Mouse (Mus musculus): Measurements from ENCODE around the gene Aars2.

The Aars2 gene

GRCm38 (mm10) chr17:45487216-45487615, 19.4 kb upstream of the Aars2 start:
- Histone ChIP-seq H3K27me3 (ENCODE audit: control insufficient read depth, insufficient read depth, low read length, poor library complexity, severe bottlenecking) (no peaks in the 10 kb centered on the region), H3K36me3 (ENCODE audit: control insufficient read depth, insufficient read depth, low read length, poor library complexity, severe bottlenecking) (no peaks in the 10 kb centered on the region)
- no peak for DNase-seq (ENCODE audit: low read depth, low spot score)

GRCm38 (mm10) chr17:45488321-45489254, 18.1 kb upstream of the Aars2 start:
- Histone ChIP-seq H3K36me3 (ENCODE audit: control insufficient read depth, insufficient read depth, low read length, poor library complexity, severe bottlenecking) (no peaks in the 10 kb centered on the region), H3K27me3 (ENCODE audit: control insufficient read depth, insufficient read depth, low read length, poor library complexity, severe bottlenecking) (no peaks in the 10 kb centered on the region)
- DNase-seq (ENCODE audit: low read depth, low spot score): peak; percentile 20

GRCm38 (mm10) chr17:45489736-45490135, 16.9 kb upstream of the Aars2 start:
- no peaks in the 10 kb centered on the region for H3K27me3 ChIP-seq (ENCODE audit: control insufficient read depth, insufficient read depth, low read length, poor library complexity, severe bottlenecking)
- DNase-seq (ENCODE audit: low read depth, low spot score): no peak
- no peaks in the 10 kb centered on the region for H3K36me3 ChIP-seq (ENCODE audit: control insufficient read depth, insufficient read depth, low read length, poor library complexity, severe bottlenecking)

GRCm38 (mm10) chr17:45490532-45491154, 16.0 kb upstream of the Aars2 start:
- no peaks in the 10 kb centered on the region for H3K27me3 ChIP-seq (ENCODE audit: control insufficient read depth, insufficient read depth, low read length, poor library complexity, severe bottlenecking)
- DNase-seq (ENCODE audit: low read depth, low spot score): no peak
- H3K36me3 ChIP-seq (ENCODE audit: control insufficient read depth, insufficient read depth, low read length, poor library complexity, severe bottlenecking): no peaks in the 10 kb centered on the region

- Histone ChIP-seq H3K27me3 (ENCODE audit: control insufficient read depth, insufficient read depth, low read length, poor library complexity, severe bottlenecking) (no peaks in the 10 kb centered on the region), H3K36me3 (ENCODE audit: control insufficient read depth, insufficient read depth, low read length, poor library complexity, severe bottlenecking) (no peaks in the 10 kb centered on the region)
- no peak for DNase-seq (ENCODE audit: low read depth, low spot score)
Measured at GRCm38 (mm10) chr17:45495398-45495797, 11.2 kb upstream of the Aars2 start.

GRCm38 (mm10) chr17:45498397-45498796, 8.2 kb upstream of the Aars2 start:
- H3K27me3 ChIP-seq (ENCODE audit: control insufficient read depth, insufficient read depth, low read length, poor library complexity, severe bottlenecking): no peaks in the 10 kb centered on the region
- no peak for DNase-seq (ENCODE audit: low read depth, low spot score)
- H3K36me3 ChIP-seq (ENCODE audit: control insufficient read depth, insufficient read depth, low read length, poor library complexity, severe bottlenecking): no peaks in the 10 kb centered on the region

- Histone ChIP-seq H3K27me3 (ENCODE audit: control insufficient read depth, insufficient read depth, low read length, poor library complexity, severe bottlenecking) (no peaks in the 10 kb centered on the region), H3K36me3 (ENCODE audit: control insufficient read depth, insufficient read depth, low read length, poor library complexity, severe bottlenecking) (no peaks in the 10 kb centered on the region)
- DNase-seq (ENCODE audit: low read depth, low spot score): no peak
Measured at GRCm38 (mm10) chr17:45499516-45499915, 7.1 kb upstream of the Aars2 start.

GRCm38 (mm10) chr17:45500981-45501380, 5.7 kb upstream of the Aars2 start:
- DNase-seq (ENCODE audit: low read depth, low spot score): no peak
- Histone ChIP-seq H3K36me3 (ENCODE audit: control insufficient read depth, insufficient read depth, low read length, poor library complexity, severe bottlenecking) (no peaks in the 10 kb centered on the region), H3K27me3 (ENCODE audit: control insufficient read depth, insufficient read depth, low read length, poor library complexity, severe bottlenecking) (no peaks in the 10 kb centered on the region)

- DNase-seq (ENCODE audit: low read depth, low spot score): no peak
- Histone ChIP-seq H3K27me3 (ENCODE audit: control insufficient read depth, insufficient read depth, low read length, poor library complexity, severe bottlenecking) (no peaks in the 10 kb centered on the region), H3K36me3 (ENCODE audit: control insufficient read depth, insufficient read depth, low read length, poor library complexity, severe bottlenecking) (no peaks in the 10 kb centered on the region)
Measured at GRCm38 (mm10) chr17:45502324-45502723, 4.3 kb upstream of the Aars2 start.

- Histone ChIP-seq H3K36me3 (ENCODE audit: control insufficient read depth, insufficient read depth, low read length, poor library complexity, severe bottlenecking) (no peaks in the 10 kb centered on the region), H3K27me3 (ENCODE audit: control insufficient read depth, insufficient read depth, low read length, poor library complexity, severe bottlenecking) (no peaks in the 10 kb centered on the region)
- DNase-seq (ENCODE audit: low read depth, low spot score): no peak
Measured at GRCm38 (mm10) chr17:45503301-45503973, 3.2 kb upstream of the Aars2 start.

- Histone ChIP-seq H3K36me3 (ENCODE audit: control insufficient read depth, insufficient read depth, low read length, poor library complexity, severe bottlenecking) (no peaks in the 10 kb centered on the region), H3K27me3 (ENCODE audit: control insufficient read depth, insufficient read depth, low read length, poor library complexity, severe bottlenecking) (no peaks in the 10 kb centered on the region)
- DNase-seq (ENCODE audit: low read depth, low spot score): no peak
Measured at GRCm38 (mm10) chr17:45505941-45506465, 638 bp upstream of the Aars2 start.

- H3K27me3 ChIP-seq (ENCODE audit: control insufficient read depth, insufficient read depth, low read length, poor library complexity, severe bottlenecking): no peaks in the 10 kb centered on the region
Measured at GRCm38 (mm10) chr17:45510871-45511270, 4.2 kb downstream of the Aars2 start.

GRCm38 (mm10) chr17:45511757-45512156, 5.1 kb downstream of the Aars2 start:
- H3K27me3 ChIP-seq (ENCODE audit: control insufficient read depth, insufficient read depth, low read length, poor library complexity, severe bottlenecking): no peaks in the 10 kb centered on the region
- no peak for DNase-seq (ENCODE audit: low read depth, low spot score)

More at GRCm38 (mm10) chr17:45510871-45511270, 4.2 kb downstream of the Aars2 start:
- no peak for DNase-seq (ENCODE audit: low read depth, low spot score)
- H3K36me3 ChIP-seq (ENCODE audit: control insufficient read depth, insufficient read depth, low read length, poor library complexity, severe bottlenecking): no peaks in the 10 kb centered on the region; the same call in 1 of the 2 replicates

GRCm38 (mm10) chr17:45515204-45515726, 8.6 kb downstream of the Aars2 start:
- no peak for DNase-seq (ENCODE audit: low read depth, low spot score)

More at GRCm38 (mm10) chr17:45511757-45512156, 5.1 kb downstream of the Aars2 start:
- no peaks in the 10 kb centered on the region; the same call in 1 of the 2 replicates for H3K36me3 ChIP-seq (ENCODE audit: control insufficient read depth, insufficient read depth, low read length, poor library complexity, severe bottlenecking)

More at GRCm38 (mm10) chr17:45515204-45515726, 8.6 kb downstream of the Aars2 start:
- Histone ChIP-seq H3K27me3 (ENCODE audit: control insufficient read depth, insufficient read depth, low read length, poor library complexity, severe bottlenecking) (no peaks in the 10 kb centered on the region), H3K36me3 (ENCODE audit: control insufficient read depth, insufficient read depth, low read length, poor library complexity, severe bottlenecking) (no peaks in the 10 kb centered on the region; the same call in 1 of the 2 replicates)

Data from splenic B cell, adult 2 months (primary cell).